Mouse (Mus musculus) v-Abl transformed pro-B cells (cell line): ENCODE data around the gene Klhl36.

ENCODE experiments used
- in situ Hi-C, 2 experiments: fragments of 400-800 bp; cut with MboI; formaldehyde crosslinking; loops; one replicate each; pipeline ENCODE4 v1.15.1; 2025; ENCODE audit not compliant: unreplicated experiment in 2 of 2

The Klhl36 gene

DNA sequence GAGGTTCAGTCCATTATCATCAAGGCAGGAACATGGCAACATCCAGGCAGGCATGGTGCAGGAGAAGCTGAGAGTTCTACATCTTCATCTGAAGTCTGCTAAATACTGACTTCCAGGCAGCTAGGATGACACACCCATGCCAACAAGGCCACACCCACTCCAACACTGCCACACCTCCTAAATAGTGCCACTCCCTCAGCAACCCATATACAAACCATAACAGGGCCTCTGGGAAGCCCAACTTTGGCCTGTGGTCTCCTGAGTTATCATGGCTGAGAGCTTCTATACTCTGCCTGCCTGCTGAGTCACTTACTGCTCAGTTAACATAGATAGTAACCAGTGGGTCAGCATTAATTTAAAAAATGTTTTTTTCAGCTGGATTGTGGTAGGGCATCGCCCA lies 11.1 kb downstream of the Klhl36 start:
- in situ Hi-C loops, result no loop called here

- in situ Hi-C loops, result no loop called here
These were observed 19.2 kb downstream of the Klhl36 start for GRCm38 (mm10) chr8:119881301-119881700.

DNA sequence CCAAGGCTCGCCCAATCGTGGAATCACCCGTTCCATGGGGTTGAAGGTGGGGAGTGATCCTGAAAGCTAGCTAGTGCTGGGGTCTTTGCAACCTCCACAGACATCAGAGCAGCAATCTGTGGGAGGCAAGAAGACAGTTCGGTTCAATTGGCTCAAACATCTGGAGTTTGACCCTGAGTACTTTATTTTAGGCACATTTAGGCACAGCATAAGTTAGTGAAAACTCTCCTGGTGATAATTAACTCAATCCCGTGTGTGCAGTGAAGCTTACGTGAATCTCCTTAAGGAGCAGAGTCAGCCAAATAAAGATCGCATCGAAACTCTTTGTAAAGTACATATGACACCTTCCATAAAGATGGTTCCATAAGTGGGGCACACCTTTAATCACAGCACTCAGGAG lies 19.9 kb downstream of the Klhl36 start:
- in situ Hi-C loops, result no loop called here

DNA sequence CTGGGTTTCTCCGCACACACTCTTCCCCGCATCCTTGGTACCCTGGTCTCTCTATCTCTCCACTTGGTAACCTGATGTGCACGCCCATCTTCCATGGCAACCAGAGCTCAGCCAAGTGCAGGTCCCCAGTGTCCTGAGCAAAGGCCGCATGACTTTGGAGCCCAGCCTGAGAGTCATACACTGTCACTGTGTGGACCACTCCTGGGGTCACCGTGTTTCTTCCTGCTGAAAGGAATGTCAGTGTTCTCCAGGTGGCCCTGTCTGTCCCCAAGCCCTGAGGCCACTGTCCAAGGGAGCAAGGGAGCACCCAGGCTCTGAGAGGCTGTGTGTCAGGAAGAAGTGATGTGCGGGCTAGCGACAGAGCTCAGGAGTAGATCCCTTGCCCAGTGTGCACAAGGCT lies 21.2 kb downstream of the Klhl36 start:
- in situ Hi-C loops, result no loop called here

DNA sequence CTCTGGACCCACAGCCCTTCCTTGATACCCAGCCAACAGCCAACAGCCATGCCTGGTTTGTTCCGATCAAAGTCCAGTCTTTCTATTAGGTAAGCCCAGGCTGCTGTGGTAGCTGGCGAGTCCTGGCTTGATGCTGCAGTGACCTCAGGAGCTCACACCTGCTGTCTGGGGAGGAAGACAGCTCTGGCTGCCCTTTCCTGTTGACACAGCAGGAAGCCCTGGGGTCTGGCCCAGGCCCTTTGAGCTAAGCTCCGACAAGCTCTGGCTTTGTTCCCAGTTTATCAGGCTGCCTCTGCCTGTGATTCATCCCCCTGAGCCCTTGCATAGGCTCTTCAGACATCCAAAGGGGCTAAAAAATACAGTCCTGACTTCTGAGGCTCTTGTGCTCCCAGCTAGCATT lies 23.5 kb downstream of the Klhl36 start:
- in situ Hi-C loops, result no loop called here

GRCm38 (mm10) chr8:119887130-119887529 lies 25.1 kb downstream of the Klhl36 start:
- in situ Hi-C loops, result no loop called here

DNA sequence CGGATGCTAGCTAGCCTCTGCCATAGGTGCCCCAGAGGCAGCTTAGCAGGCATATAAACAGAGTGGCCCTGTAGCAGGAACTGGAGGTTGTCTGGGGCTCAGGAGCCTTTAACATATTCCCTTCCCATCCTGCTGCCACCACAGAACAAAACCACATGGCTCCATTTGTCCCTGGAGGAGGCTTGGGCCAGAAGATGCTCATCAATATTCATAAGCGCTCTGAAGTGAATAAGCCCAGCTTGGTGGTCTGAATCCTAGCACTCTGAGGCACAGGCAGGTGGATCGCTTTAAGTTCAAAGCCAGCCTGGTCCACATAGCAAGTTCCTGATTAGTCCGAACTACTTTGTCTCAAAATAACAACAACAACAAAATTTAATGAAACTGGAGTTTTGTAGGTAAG lies 25.9 kb downstream of the Klhl36 start:
- in situ Hi-C loops, result no loop called here

DNA sequence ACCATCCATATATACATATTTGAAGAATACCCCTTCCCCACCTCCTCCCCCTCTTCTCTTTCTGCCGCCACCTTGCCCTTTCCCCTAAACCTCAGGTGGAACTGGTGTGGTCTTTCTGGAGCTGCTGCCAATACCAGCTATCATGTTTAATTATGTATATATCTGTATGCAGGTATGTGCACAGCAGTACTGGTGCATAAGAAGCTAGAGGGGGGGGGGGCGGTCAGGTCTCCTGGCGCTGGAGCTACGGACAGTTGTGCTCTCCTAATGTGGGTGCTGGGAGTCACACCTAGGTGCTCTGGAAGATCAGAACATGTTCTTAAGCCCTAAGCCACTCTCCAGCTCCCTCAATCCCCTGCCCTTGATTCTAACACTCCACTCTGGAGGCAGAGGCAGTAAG lies 35.0 kb downstream of the Klhl36 start:
- in situ Hi-C loops, result no loop called here

DNA sequence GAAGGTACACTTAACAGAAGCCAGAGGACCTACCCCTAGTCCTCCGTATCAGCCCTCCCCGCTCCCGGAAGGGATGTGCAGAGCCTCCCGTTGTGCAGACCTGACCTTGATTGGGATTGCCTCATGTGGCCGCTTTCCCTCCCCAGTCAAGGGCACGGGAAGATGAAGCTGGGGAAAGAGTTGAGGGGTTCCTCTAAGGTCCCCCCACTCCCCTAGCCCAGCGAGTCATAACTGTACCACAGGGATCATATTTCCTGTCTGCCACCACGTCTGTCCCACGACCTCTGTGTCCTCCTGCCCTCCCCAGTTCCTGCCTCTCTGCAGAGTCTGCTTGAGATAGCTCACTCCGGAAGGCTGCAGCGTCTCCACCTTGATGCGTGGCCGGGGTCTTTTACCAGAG lies 35.9 kb downstream of the Klhl36 start:
- in situ Hi-C loops, result no loop called here

DNA sequence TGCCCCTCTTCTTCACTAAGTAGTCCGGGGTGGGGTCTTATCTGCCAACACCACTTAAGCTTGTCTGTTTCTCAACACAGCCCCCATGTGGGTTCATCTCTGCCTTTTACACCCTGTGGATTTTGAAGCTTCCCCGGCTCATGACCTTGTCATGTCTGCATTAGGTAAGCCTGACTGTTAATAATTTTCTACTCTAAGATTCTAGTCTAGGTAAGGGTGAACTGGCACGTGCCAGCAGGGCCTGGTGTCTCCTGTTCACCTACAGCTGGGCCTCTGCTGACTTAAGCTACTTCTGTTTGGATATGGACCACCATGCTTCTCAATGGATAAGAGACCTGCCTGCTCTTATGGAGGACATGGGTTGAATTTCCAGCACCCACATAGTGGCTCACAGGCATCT lies 39.3 kb downstream of the Klhl36 start:
- in situ Hi-C loops, result no loop called here

DNA sequence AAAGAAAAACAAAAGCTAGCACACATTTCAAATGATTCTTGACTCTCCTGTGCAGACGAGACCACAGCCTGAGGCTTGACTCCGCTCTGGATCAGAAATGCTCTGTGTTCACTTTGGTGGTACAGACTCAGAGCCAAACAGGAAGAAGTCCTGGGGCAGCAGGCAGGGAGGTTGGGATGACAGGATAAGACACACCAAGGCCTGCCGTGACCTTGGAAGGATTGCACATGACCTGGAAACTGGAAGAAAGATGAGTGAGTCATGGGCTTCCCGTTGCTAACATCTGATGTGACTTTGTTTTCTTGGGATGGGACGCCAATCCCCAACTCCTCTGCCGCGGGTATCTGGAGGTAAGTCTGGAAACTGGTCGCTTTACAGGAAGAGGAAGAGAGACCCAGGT lies 39.9 kb downstream of the Klhl36 start:
- in situ Hi-C loops, result no loop called here

DNA sequence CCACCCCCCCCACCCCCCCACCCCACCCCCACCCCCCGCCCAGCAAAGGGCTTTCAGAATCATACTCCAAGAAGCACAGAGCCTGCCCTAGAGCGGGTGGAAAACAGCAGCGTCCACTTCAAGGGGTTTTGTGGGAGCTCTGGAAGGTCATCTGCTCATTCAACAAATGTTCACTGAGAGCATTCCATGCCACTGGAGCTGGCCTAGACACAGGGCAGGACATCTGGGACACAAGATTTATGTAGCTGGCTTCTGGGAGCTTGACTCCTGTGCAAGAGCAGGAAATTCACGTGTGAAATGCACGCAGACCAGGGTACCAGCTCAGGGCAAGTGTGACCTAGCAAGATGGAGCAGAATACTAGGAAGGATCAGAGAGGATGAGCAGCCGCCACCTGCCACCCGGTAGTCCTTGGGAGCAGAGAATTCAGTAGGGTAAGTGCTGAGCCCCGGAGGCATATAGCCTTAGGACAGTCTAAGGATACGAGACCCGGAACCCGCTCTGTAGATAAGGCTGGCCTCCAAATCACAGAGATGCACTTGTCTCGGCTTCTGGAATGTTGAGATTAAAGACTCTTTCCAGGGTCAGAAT lies 42.4 kb downstream of the Klhl36 start:
- in situ Hi-C loops, result no loop called here

GRCm38 (mm10) chr8:119909944-119910546 lies 48.0 kb downstream of the Klhl36 start, which contains the start of gene Usp10:
Gene Usp10 (plus strand): TSS chr8:119910360.
- in situ Hi-C loops, result loop anchor here (10.0 kb wide), 2 partner anchors 125 to 475 kb away; partner anchors contain the start of gene Osgin1 (in 1 of the 2)

- in situ Hi-C loops, result loop anchor here (10.0 kb wide), 2 partner anchors 126 to 476 kb away; partner anchors contain the start of gene Osgin1 (in 1 of the 2)
These were observed 48.6 kb downstream of the Klhl36 start, which contains the start of gene Gm20388 for GRCm38 (mm10) chr8:119910547-119911257. Gene Gm20388 (plus strand): TSS chr8:119910841.

- in situ Hi-C loops, result loop anchor here (10.0 kb wide), 2 partner anchors 127 to 477 kb away; partner anchors contain the start of gene Osgin1 (in 1 of the 2)
These were observed 49.3 kb downstream of the Klhl36 start for GRCm38 (mm10) chr8:119911258-119911962.

DNA sequence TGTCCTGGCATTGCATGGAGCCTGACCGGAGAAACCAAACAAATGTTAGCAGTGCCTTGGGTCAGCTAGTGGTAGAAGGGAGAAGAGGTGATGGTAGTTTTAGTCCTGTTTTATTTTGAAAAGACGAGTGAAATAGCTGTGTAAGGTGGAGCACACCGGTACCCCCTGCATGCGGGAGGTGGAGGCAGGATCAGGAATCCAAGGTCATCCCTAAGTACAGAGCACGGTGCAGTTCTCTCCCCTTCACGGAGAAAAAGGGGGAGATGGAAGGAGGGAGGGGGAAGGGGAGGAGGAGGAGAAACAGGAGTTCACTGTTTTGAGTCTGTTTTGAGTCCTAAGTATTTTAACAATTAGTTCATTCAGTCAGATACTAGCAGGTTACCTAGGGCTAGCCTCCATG lies 50.6 kb downstream of the Klhl36 start:
- in situ Hi-C loops, result loop anchor here (10.0 kb wide), 2 partner anchors 128 to 478 kb away; partner anchors contain the start of gene Osgin1 (in 1 of the 2)

GRCm38 (mm10) chr8:119913181-119913580 lies 51.1 kb downstream of the Klhl36 start:
- in situ Hi-C loops, result loop anchor here (10.0 kb wide), 2 partner anchors 128 to 478 kb away; partner anchors contain the start of gene Osgin1 (in 1 of the 2)

DNA sequence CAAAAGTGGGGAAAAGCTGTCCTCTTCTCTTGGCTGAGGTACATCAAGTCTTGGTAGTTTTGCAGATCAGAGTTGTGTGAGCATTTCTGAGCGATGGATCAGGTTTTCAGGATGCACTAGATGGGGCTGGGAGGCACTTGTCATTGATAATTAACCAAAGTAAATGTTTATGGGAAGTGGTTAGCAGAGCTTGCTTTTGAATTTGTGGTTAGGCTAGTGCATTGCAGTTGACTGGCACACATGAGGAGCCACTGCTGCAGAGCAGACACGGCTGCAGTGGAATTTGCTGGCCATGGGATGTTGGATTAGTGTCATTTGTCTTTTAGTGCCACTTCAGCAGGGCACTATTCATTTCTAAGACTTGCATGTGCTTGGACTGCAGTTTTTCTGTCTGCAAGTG lies 52.1 kb downstream of the Klhl36 start:
- in situ Hi-C loops, result loop anchor here (10.0 kb wide), 2 partner anchors 129 to 479 kb away; partner anchors contain the start of gene Osgin1 (in 1 of the 2)

GRCm38 (mm10) chr8:119915298-119915697 lies 53.2 kb downstream of the Klhl36 start:
- in situ Hi-C loops, result loop anchor here (10.0 kb wide), 2 partner anchors 130 to 480 kb away; partner anchors contain the start of gene Osgin1 (in 1 of the 2)

DNA sequence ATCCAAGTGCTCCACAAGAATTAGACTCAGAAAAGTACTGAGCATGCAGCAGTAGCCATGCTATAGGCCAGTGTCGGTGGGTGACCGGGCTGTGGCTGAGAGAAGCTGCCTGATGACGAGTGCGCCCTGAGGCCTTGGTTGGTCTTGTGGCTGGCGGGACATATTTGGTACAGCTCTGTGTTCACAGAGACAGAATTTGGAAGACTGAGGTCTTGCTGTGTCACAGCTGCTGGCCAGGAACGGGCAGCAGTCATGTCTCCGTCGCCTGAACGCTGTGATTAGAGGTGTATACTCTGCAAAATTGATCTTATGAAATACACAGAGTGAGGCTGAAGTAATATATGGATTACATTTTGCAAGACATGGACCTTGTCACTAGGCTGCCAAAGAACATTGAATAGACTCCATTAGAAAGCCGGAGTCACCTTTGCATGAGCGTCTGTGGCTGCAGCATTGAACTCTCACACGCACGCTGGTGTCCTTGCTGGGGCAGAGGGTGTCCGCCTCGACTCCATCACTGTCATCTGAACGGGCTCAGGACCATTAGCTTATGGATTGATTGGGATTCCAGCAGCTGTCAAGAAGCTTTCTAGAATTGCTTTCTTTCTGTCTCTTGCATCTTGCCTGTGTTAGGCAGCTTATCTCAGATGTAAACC lies 54.3 kb downstream of the Klhl36 start:
- in situ Hi-C loops, result loop anchor here (10.0 kb wide), 2 partner anchors 132 to 482 kb away; partner anchors contain the start of gene Osgin1 (in 1 of the 2)
